Mouse (Mus musculus) MEL (cell line): ENCODE measurements around the gene Hint2. TPM values are rescaled to one million over a fixed set of nuclear protein-coding genes. Genes with fewer than 3 reads are reported as not detected.

Experiments
- DNase-seq: peaks from one replicate; pipeline ENCODE4 v3.0.0; 2011; ENCODE audit warnings: low read depth, low spot score
- H3K27ac ChIP-seq: 2 replicates; pipeline ENCODE4 v1.5.1; 2012; ENCODE audit warnings: low read depth, mild to moderate bottlenecking, control low read depth, low read length, moderate library complexity; ENCODE audit not compliant: control insufficient read depth
- H3K27me3 ChIP-seq, 2 experiments: fragments of 150-350 bp in 1 of 2; sonication (generic) in 1 of 2; 2 replicates each; pipeline ENCODE4 v1.6.1; 2012; ENCODE audit warnings: low read length in 2 of 2, mild to moderate bottlenecking in 2 of 2, improper control_type of control experiment in 1 of 2, moderate library complexity in 1 of 2; ENCODE audit not compliant: insufficient read depth in 2 of 2, control insufficient read depth in 1 of 2
- H3K36me3 ChIP-seq, 2 experiments: 2 replicates each; pipeline ENCODE4 v1.6.1; 2012 to 2014; ENCODE audit warnings: low read length in 2 of 2, improper control_type of control experiment in 1 of 2, inconsistent platforms in 1 of 2, mild to moderate bottlenecking in 1 of 2; ENCODE audit not compliant: insufficient read depth in 2 of 2, control insufficient read depth in 1 of 2
- H3K4me1 ChIP-seq, 2 experiments: fragments of 150-350 bp in 1 of 2; sonication (generic) in 1 of 2; 2 replicates each; pipeline ENCODE4 v1.6.1; 2012; ENCODE audit warnings: low read length in 2 of 2, improper control_type of control experiment in 1 of 2, mild to moderate bottlenecking in 1 of 2; ENCODE audit not compliant: insufficient read depth in 2 of 2, control insufficient read depth in 1 of 2
- H3K4me3 ChIP-seq, 2 experiments: fragments of 150-350 bp in 1 of 2; sonication (generic) in 1 of 2; 2 replicates each; pipeline ENCODE4 v1.5.1; 2012; ENCODE audit warnings: low read depth in 2 of 2, low read length in 2 of 2, mild to moderate bottlenecking in 2 of 2, moderate library complexity in 2 of 2, control low read depth in 1 of 2, improper control_type of control experiment in 1 of 2; ENCODE audit not compliant: control insufficient read depth in 1 of 2, insufficient read depth in 1 of 2
- H3K79me2 ChIP-seq: 2 replicates; pipeline ENCODE4 v1.6.1; 2012; ENCODE audit warnings: mild to moderate bottlenecking, low read length, moderate library complexity; ENCODE audit not compliant: control insufficient read depth, poor library complexity, insufficient read depth
- H3K9ac ChIP-seq: 2 replicates; pipeline ENCODE4 v1.6.1; 2012; ENCODE audit warnings: low read depth, mild to moderate bottlenecking, control low read depth, low read length, moderate library complexity; ENCODE audit not compliant: control insufficient read depth, poor library complexity, severe bottlenecking
- H3K9me3 ChIP-seq: fragments of 150-350 bp; sonication (generic); replicated peaks from 2 replicates; pipeline ENCODE4 v1.6.1; 2012; ENCODE audit warnings: mild to moderate bottlenecking, low read length, improper control_type of control experiment, moderate library complexity; ENCODE audit not compliant: insufficient read depth
- BHLHE40 ChIP-seq: IDR thresholded peaks from 2 replicates; pipeline ENCODE4 v1.6.1; 2012; ENCODE audit warnings: low read depth, mild to moderate bottlenecking, inconsistent platforms, low read length, improper control_type of control experiment, borderline replicate concordance
- CHD1 ChIP-seq: IDR thresholded peaks from 2 replicates; pipeline ENCODE4 v1.6.1; 2012; ENCODE audit warnings: low read depth, mild to moderate bottlenecking, inconsistent platforms, low read length, improper control_type of control experiment
- CHD2 ChIP-seq: IDR thresholded peaks from 2 replicates; pipeline ENCODE4 v1.6.1; 2011; ENCODE audit warnings: low read length, improper control_type of control experiment
- CTCF ChIP-seq, 3 experiments: IDR thresholded peaks in 2 of 3; conservative IDR thresholded peaks in 1 of 3; 2 replicates each; pipeline ENCODE4 v1.5.1; 2011 to 2012; ENCODE audit warnings: low read length in 3 of 3, low read depth in 2 of 3, mild to moderate bottlenecking in 2 of 3, improper control_type of control experiment in 1 of 3, inconsistent platforms in 1 of 3, mixed read lengths in 1 of 3, moderate library complexity in 1 of 3; ENCODE audit not compliant: control insufficient read depth in 1 of 3, insufficient read depth in 1 of 3, poor library complexity in 1 of 3, severe bottlenecking in 1 of 3
- ETS1 ChIP-seq: IDR thresholded peaks from 2 replicates; pipeline ENCODE4 v1.6.1; 2012; ENCODE audit warnings: low read depth, mild to moderate bottlenecking, inconsistent platforms, low read length, improper control_type of control experiment, moderate library complexity
- GATA1 ChIP-seq: IDR thresholded peaks from 2 replicates; pipeline ENCODE4 v1.6.1; 2011; ENCODE audit warnings: low read depth, low read length, improper control_type of control experiment
- HCFC1 ChIP-seq: IDR thresholded peaks from 2 replicates; pipeline ENCODE4 v1.6.1; 2012; ENCODE audit warnings: low read depth, mild to moderate bottlenecking, inconsistent platforms, low read length, improper control_type of control experiment, moderate library complexity
- KAT2A ChIP-seq: conservative IDR thresholded peaks from 2 replicates; pipeline ENCODE4 v1.6.1; 2012; ENCODE audit warnings: low read depth, low read length, improper control_type of control experiment, inconsistent platforms
- MAFK ChIP-seq: IDR thresholded peaks from 2 replicates; pipeline ENCODE4 v1.6.1; 2011; ENCODE audit warnings: low read depth, mild to moderate bottlenecking, low read length, improper control_type of control experiment, borderline replicate concordance
- MAX ChIP-seq: IDR thresholded peaks from 2 replicates; pipeline ENCODE4 v1.6.1; 2011; ENCODE audit warnings: low read length, improper control_type of control experiment
- MAZ ChIP-seq: IDR thresholded peaks from 2 replicates; pipeline ENCODE4 v1.6.1; 2012; ENCODE audit warnings: low read depth, mild to moderate bottlenecking, inconsistent platforms, low read length, improper control_type of control experiment
- MYB ChIP-seq: IDR thresholded peaks from 2 replicates; pipeline ENCODE4 v1.6.1; 2011; ENCODE audit warnings: mild to moderate bottlenecking, low read depth, low read length, improper control_type of control experiment
- RAD21 ChIP-seq: IDR thresholded peaks from 2 replicates; pipeline ENCODE4 v1.6.1; 2011; ENCODE audit warnings: mild to moderate bottlenecking, low read depth, low read length, improper control_type of control experiment
- RCOR1 ChIP-seq: IDR thresholded peaks from 2 replicates; pipeline ENCODE4 v1.6.1; 2012; ENCODE audit warnings: low read depth, mild to moderate bottlenecking, inconsistent platforms, low read length, improper control_type of control experiment
- SIN3A ChIP-seq: IDR thresholded peaks from 2 replicates; pipeline ENCODE4 v1.6.1; 2012; ENCODE audit warnings: low read length, improper control_type of control experiment, inconsistent platforms
- SMC3 ChIP-seq: IDR thresholded peaks from 2 replicates; pipeline ENCODE4 v1.6.1; 2011; ENCODE audit warnings: low read depth, low read length, improper control_type of control experiment
- TBP ChIP-seq: IDR thresholded peaks from 2 replicates; pipeline ENCODE4 v1.8.0; 2011; ENCODE audit warnings: low read depth, low read length, improper control_type of control experiment
- TCF12 ChIP-seq: IDR thresholded peaks from 2 replicates; pipeline ENCODE4 v1.6.1; 2014; ENCODE audit warnings: low read depth, mild to moderate bottlenecking, inconsistent platforms, low read length, improper control_type of control experiment, moderate library complexity
- UBTF ChIP-seq: IDR thresholded peaks from 2 replicates; pipeline ENCODE4 v1.6.1; 2012; ENCODE audit warnings: low read depth, mild to moderate bottlenecking, inconsistent platforms, low read length, improper control_type of control experiment, moderate library complexity, borderline replicate concordance; ENCODE audit not compliant: insufficient read depth
- USF1 ChIP-seq: IDR thresholded peaks from 2 replicates; pipeline ENCODE4 v1.6.1; 2014; ENCODE audit warnings: low read depth, mild to moderate bottlenecking, inconsistent platforms, low read length, improper control_type of control experiment, moderate library complexity
- ZKSCAN1 ChIP-seq: IDR thresholded peaks from 2 replicates; pipeline ENCODE4 v1.6.1; 2012; ENCODE audit warnings: low read depth, mild to moderate bottlenecking, inconsistent platforms, low read length, improper control_type of control experiment, moderate library complexity
- ZMIZ1 ChIP-seq: IDR thresholded peaks from 2 replicates; pipeline ENCODE4 v1.6.1; 2012; ENCODE audit warnings: low read depth, mild to moderate bottlenecking, inconsistent platforms, low read length, improper control_type of control experiment, moderate library complexity
- polyA plus RNA-seq, 2 experiments: library from polyadenylated mRNA; stranded (reverse) in 1 of 2; unstranded in 1 of 2; fragments of >175 nt in 1 of 2; fragments of >200 nt in 1 of 2; gene quantifications; 2 replicates each; pipeline versions ENCODE4 v1.2.1 to v1.2.4; 2012; ENCODE audit warnings: low replicate concordance in 2 of 2, low read depth in 1 of 2; ENCODE audit not compliant: insufficient read length in 2 of 2, insufficient read depth in 1 of 2, missing spikeins in 1 of 2
- total RNA-seq: library from RNA; depleted of rRNA; stranded (reverse); fragments of 300-350 nt; gene quantifications from 2 replicates; pipeline ENCODE4 v1.2.3, GENCODE M21; 2012

Hint2 gene
- total and polyA plus RNA-seq, 3 experiments, result 33.2 to 254 (median 46.4) TPM

DNA sequence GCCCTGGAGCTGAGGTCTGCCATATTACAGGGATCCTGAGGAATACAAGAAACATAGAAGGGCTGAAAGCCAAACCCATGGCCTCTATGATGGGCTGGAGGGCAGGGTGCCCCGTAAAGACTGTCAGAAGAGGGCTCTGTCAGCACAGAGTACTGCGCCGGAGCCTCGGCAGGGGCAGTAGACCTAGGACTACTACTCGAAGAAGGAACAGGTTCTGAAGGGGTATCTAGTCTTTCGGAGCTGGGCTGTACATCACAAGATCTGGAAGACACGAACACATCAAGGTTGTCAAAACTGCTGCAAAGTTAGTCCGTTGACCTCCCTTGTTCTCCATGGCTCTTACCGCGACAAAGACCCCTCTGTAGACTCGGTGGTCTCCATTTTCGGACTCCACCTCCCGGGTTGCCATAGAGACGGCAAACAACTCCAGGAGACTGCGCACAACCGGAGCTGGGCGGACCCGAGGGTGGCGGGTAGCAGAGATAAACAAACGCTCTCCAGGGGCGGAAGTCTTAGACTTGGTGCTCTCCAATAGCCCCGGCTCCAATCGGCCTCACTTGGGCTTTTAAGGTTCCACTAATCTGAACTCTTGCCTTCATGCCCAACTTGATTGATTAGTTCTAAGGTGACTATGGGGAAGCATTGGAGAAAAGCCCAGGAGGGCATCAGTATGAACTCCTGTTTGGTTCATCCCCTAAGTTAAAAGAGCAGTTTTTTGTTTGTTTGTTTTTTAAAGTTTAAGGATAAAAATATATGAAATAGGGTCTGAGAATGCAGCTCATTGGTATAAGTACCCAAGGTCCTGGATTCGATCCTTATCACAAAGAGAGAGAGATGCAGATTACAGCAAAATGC is 2.9 kb downstream of the Hint2 start, which contains the start of gene Spag8 (continued):
- TF ChIP-seq BHLHE40, result no peak

DNA sequence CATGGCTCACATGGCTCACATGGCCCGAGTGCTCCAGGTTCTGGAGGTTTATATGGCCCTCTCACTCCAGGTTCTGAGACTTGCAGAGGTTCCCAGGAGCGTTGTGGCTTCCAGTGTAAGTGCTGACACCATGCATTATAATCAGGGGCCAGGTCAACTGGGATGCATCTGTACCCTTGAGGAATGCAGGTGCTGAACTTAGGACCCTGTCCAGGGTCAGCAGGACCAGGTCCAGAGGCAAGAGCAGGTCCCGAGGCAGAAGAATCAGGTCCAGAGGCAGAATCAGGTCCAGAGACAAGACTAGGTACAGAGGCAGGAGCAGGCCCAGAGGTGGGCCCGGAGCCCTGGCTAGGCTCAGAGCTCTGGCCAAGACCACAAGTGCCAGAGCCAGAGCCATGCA is 3.5 kb downstream of the Hint2 start:
- H3K27ac ChIP-seq, result no peak overlapping the region
- H3K79me2 ChIP-seq, result peaks cover 3% of the 10 kb centered on the region; the same call in 1 of the 2 replicates
- H3K4me3 ChIP-seq, result peak overlapping the region in 1 of 2 experiments; percentile 77; a peak in 3 of 4 replicates
- no peaks in the 10 kb centered on the region for H3K27me3 ChIP-seq
- peaks cover 0 to 8% of the 10 kb centered on the region in 2 experiments; a peak in 1 of 4 replicates for H3K4me1 ChIP-seq
- H3K9me3 ChIP-seq, result no peaks in the 10 kb centered on the region
- TF ChIP-seq HCFC1, result no peak
- DNase-seq, result no peak
- peaks cover 0 to 8% of the 10 kb centered on the region in 2 experiments; a peak in 2 of 4 replicates for H3K36me3 ChIP-seq
- H3K9ac ChIP-seq, result no peak overlapping the region; the same call in 1 of the 2 replicates

DNA sequence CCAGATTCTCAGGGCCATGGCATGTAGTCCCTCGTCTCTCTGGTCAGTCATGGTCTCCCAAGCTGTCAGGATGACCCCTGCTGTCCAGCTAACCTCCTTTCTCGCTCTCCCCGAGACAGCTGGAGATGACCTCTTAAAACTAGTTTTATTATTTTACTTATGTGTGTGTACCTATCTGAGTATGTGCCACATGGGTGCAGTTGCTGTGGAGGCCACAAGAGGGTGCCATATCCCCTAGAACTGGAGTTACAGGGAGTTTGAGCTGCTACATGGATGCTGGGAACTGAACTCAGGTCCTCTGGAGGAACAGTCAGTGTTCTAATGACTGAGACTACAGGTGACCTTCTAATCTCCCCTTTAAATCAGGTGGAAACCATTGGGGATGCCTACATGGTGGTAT is 6.5 kb downstream of the Hint2 start:
- H3K4me1 ChIP-seq, result peaks cover 0 to 2% of the 10 kb centered on the region in 2 experiments; a peak in 1 of 4 replicates
- H3K9ac ChIP-seq, result no peak overlapping the region
- peaks cover 0 to 6% of the 10 kb centered on the region in 2 experiments; a peak in 2 of 4 replicates for H3K36me3 ChIP-seq
- peak; percentile 39 for DNase-seq
- H3K27ac ChIP-seq, result no peak overlapping the region
- H3K4me3 ChIP-seq, result no peak overlapping the region
- no peaks in the 10 kb centered on the region for H3K27me3 ChIP-seq
- H3K9me3 ChIP-seq, result no peaks in the 10 kb centered on the region
- TF ChIP-seq RAD21 (peak; percentile 10), KAT2A (no peak), CTCF (IDR thresholded peaks at IDR 0.05 in 2 of 3, conservative IDR thresholded peaks at IDR 0.05 in 1 of 3; ENCODE audit: control insufficient read depth in 1 of 3, insufficient read depth in 1 of 3, low read depth in 2 of 3, low read length in 3 of 3, poor library complexity in 1 of 3, severe bottlenecking in 1 of 3) (peak; percentile 45 to 54 (median 50)), TBP (no peak), UBTF (no peak), SMC3 (peak; percentile 31)
- TF ChIP-seq, all 39 proteins: peak for 3
- H3K79me2 ChIP-seq, result no peaks in the 10 kb centered on the region

DNA sequence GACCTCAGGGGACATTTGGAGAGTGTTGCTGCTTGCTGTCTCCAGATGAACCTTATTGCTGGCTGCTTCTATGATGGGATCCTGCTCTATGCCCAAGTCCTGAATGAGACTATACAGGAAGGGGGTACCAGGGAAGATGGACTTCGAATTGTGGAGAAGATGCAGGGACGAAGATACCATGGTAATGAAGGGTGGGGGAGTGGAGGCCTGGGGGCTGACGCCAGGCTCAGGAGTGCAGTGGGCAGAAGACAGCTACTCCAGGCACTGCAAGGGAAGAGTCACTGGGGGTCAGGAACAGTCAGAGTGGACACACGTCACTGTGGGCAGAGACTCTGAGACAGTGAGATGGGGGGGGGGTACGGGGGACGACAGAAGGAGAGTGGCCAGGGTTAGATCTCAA is 15.8 kb downstream of the Hint2 start:
- Histone ChIP-seq H3K9ac (no peak overlapping the region), H3K4me3 (no peak overlapping the region), H3K79me2 (no peaks in the 10 kb centered on the region), H3K4me1 (no peaks in the 10 kb centered on the region), H3K27me3 (no peaks in the 10 kb centered on the region; a peak in 2 of 4 replicates), H3K9me3 (no peaks in the 10 kb centered on the region), H3K27ac (no peak overlapping the region), H3K36me3 (no peaks in the 10 kb centered on the region)
- DNase-seq, result no peak
- TF ChIP-seq RAD21 (no peak), UBTF (no peak), MYB (no peak), CHD1 (no peak), MAX (no peak), TBP (no peak), ETS1 (no peak), ZKSCAN1 (no peak), SIN3A (no peak), MAFK (no peak), ZMIZ1 (no peak), CHD2 (no peak), GATA1 (no peak), TCF12 (no peak), RCOR1 (no peak), USF1 (no peak), MAZ (no peak)
